Mouse (Mus musculus): ENCODE results near the gene Tnfrsf14.

The Tnfrsf14 gene

DNA sequence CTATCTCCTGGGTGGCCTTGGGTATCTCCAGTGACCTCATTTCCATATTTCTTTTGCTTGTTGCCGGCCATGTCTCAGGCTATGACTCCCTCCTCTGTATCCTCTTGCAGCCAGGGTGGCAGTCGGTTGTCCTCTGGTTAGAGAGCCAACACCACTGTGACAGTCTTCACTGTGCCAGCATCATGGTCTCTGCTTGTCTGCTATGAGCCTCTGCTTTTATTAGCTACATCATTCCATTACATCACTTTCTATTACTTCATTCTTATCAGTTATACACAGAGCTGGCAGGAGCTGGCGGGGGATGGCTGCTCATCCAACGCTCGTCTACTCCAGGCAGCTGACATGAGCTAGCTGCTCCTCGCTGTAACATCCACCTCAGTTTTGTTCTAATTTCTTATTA is 47.6 kb downstream of the Tnfrsf14 start:
- 63% methylated on average over 6 of the region's 6 CpGs for WGBS

DNA sequence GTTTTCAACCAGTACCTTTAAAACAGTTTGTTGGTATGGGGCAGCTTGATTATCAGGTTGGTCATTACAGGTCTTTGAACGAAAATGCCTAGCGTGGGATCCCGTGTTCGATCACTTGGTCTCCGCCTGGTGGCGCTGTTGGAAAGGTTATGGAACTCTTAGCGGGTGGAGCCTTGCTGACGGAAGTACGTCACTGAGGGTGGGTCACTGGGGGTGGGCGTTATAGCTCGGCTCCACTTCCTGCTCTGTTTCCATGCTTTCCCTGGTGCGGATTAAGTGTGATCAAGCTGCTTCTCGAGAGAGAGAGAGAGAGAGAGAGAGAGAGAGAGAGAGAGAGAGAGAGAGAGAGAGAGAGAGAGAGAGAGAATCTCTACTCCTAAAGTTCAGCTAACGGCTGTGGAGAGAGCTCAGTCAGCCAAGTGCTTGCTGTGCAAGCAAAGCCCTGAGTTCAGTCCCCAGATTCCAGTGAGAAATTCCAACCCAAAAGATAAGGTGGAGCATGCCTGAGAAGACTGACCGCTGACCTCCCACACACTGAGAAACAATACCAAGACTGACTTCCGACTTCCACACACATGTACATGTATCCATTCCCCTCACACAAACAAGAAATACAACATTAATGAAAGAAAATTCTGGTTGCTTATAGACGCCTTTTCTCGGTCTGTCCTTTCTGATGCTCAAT is 50.4 kb downstream of the Tnfrsf14 start:
- WGBS: 11% methylated on average over 18 of the region's 18 CpGs

DNA sequence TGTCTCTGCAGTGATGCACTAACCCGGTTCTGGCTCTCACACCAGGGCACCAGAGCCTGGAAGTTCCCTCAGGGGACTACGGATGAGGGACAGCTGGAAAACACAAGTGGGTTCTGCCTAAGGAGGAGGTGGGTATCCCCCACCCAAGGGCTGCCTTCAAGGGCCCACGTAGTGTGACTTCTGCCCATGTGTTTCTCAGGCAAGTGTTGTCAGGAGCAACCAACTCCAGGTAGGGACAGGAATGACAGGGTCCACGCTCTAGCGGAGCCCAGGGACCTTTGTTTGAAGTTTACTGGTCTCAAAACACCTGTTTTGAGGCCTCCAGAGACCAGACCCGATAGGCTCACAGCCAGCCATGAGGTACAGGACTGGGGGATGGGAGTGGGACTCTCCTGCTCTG is 55.2 kb downstream of the Tnfrsf14 start:
- 83% methylated on average over 6 of the region's 6 CpGs for WGBS
